Mouse (Mus musculus): ENCODE results near the gene Wnt5b. TPM values are rescaled to one million over a fixed set of nuclear protein-coding genes. Genes with fewer than 3 reads are reported as not detected.
A peak's percentile ranks its signal among the peaks of the same experiment; 100 is the strongest.

Wnt5b gene
- total and polyA plus RNA-seq, 3 experiments: 0.04 TPM; not detected in 2

GRCm38 (mm10) chr6:119443742-119444645, 100.2 kb downstream of the Wnt5b start:
- peak overlapping the region; percentile 65 for H3K9ac ChIP-seq (ENCODE audit: control insufficient read depth, low read depth, low read length, poor library complexity, severe bottlenecking)
- peak overlapping the region; percentile 82 for H3K27ac ChIP-seq (ENCODE audit: control insufficient read depth, low read depth, low read length)
- H3K27me3 ChIP-seq (ENCODE audit: control insufficient read depth in 1 of 2, insufficient read depth in 2 of 2, low read length in 2 of 2): no peaks in the 10 kb centered on the region
- H3K36me3 ChIP-seq (ENCODE audit: control insufficient read depth in 1 of 2, insufficient read depth in 2 of 2, low read length in 2 of 2): no peaks in the 10 kb centered on the region
- H3K4me3 ChIP-seq (ENCODE audit: control insufficient read depth in 1 of 2, insufficient read depth in 1 of 2, low read depth in 2 of 2, low read length in 2 of 2): peak overlapping the region; percentile 66 to 78
- H3K9me3 ChIP-seq (replicated peaks; ENCODE audit: insufficient read depth, low read length): no peaks in the 10 kb centered on the region
- peak; percentile 95 for DNase-seq (ENCODE audit: low read depth, low spot score)
- no peaks in the 10 kb centered on the region for H3K4me1 ChIP-seq (ENCODE audit: control insufficient read depth in 1 of 2, insufficient read depth in 2 of 2, low read length in 2 of 2)
- H3K79me2 ChIP-seq (ENCODE audit: control insufficient read depth, insufficient read depth, low read length, poor library complexity): no peaks in the 10 kb centered on the region
- TF ChIP-seq SIN3A (IDR thresholded peaks at IDR 0.05; ENCODE audit: low read length): peak; percentile 87; the same call in 1 of the 2 replicates
- no peak for TF ChIP-seq MAZ (IDR thresholded peaks at IDR 0.05; ENCODE audit: low read depth, low read length)
- TF ChIP-seq CHD1 (IDR thresholded peaks at IDR 0.05; ENCODE audit: low read depth, low read length): no peak
- TF ChIP-seq ZC3H11A (IDR thresholded peaks at IDR 0.05; ENCODE audit: low read depth, low read length): peak; percentile 55
- no peak for TF ChIP-seq POLR2AphosphoS2 (IDR thresholded peaks at IDR 0.05; ENCODE audit: low read length)
- no peak for TF ChIP-seq TBP (IDR thresholded peaks at IDR 0.05; ENCODE audit: low read depth, low read length)
- no peak for TF ChIP-seq MYB (IDR thresholded peaks at IDR 0.05; ENCODE audit: low read depth, low read length)
- no peak for TF ChIP-seq TCF12 (IDR thresholded peaks at IDR 0.05; ENCODE audit: low read depth, low read length)
- no peak for TF ChIP-seq CHD2 (IDR thresholded peaks at IDR 0.05; ENCODE audit: low read length)
- no peak for TF ChIP-seq NRF1 (IDR thresholded peaks at IDR 0.05; ENCODE audit: insufficient read depth, low read depth, low read length, poor library complexity, severe bottlenecking)
- TF ChIP-seq JUND (IDR thresholded peaks at IDR 0.05; ENCODE audit: low read depth, low read length): no peak
- TF ChIP-seq POLR2AphosphoS5 (IDR thresholded peaks at IDR 0.05; ENCODE audit: borderline replicate concordance, low read depth, low read length): no peak
- no peak for TF ChIP-seq ZNF384 (IDR thresholded peaks at IDR 0.05; ENCODE audit: low read depth, low read length)
- TF ChIP-seq ETS1 (IDR thresholded peaks at IDR 0.05; ENCODE audit: low read depth, low read length): 0 out of 2 replicates have a peak, but pooled peaks have one; percentile 19
- TF ChIP-seq NELFE (IDR thresholded peaks at IDR 0.05; ENCODE audit: low read depth, low read length): no peak; the same call in 1 of the 2 replicates
- no peak for TF ChIP-seq TAL1 (IDR thresholded peaks at IDR 0.05; ENCODE audit: low read length)
- TF ChIP-seq MEF2A (IDR thresholded peaks at IDR 0.05; ENCODE audit: extremely low read depth, insufficient replicate concordance, low read depth, low read length, poor library complexity, severe bottlenecking): no peak
- peak; percentile 88 for TF ChIP-seq MXI1 (IDR thresholded peaks at IDR 0.05; ENCODE audit: low read depth, low read length)
- no peak for TF ChIP-seq MAFK (IDR thresholded peaks at IDR 0.05; ENCODE audit: borderline replicate concordance, low read depth, low read length)
- TF ChIP-seq UBTF (IDR thresholded peaks at IDR 0.05; ENCODE audit: borderline replicate concordance, insufficient read depth, low read depth, low read length): no peak
- no peak for TF ChIP-seq RCOR1 (IDR thresholded peaks at IDR 0.05; ENCODE audit: low read depth, low read length)
- TF ChIP-seq GATA1 (IDR thresholded peaks at IDR 0.05; ENCODE audit: low read depth, low read length): no peak
- TF ChIP-seq SMC3 (IDR thresholded peaks at IDR 0.05; ENCODE audit: low read depth, low read length): peak; percentile 65
- TF ChIP-seq HCFC1 (IDR thresholded peaks at IDR 0.05; ENCODE audit: low read depth, low read length): no peak
- no peak for TF ChIP-seq BHLHE40 (IDR thresholded peaks at IDR 0.05; ENCODE audit: borderline replicate concordance, low read depth, low read length)
- no peak for TF ChIP-seq ZMIZ1 (IDR thresholded peaks at IDR 0.05; ENCODE audit: low read depth, low read length)
- peak; percentile 60 for TF ChIP-seq USF1 (IDR thresholded peaks at IDR 0.05; ENCODE audit: low read depth, low read length)
- TF ChIP-seq CTCF (IDR thresholded peaks at IDR 0.05 in 2 of 3, conservative IDR thresholded peaks at IDR 0.05 in 1 of 3; ENCODE audit: control insufficient read depth in 1 of 3, insufficient read depth in 1 of 3, low read depth in 2 of 3, low read length in 3 of 3, poor library complexity in 1 of 3, severe bottlenecking in 1 of 3): peak; percentile 94 to 95 (median 94)
- TF ChIP-seq EP300 (IDR thresholded peaks at IDR 0.05; ENCODE audit: low read depth in 1 of 2, low read length in 2 of 2): no peak
- no peak for TF ChIP-seq KAT2A (conservative IDR thresholded peaks at IDR 0.05; ENCODE audit: low read depth, low read length)
- peak; percentile 71 for TF ChIP-seq MAX (IDR thresholded peaks at IDR 0.05; ENCODE audit: low read length)
- TF ChIP-seq POLR2A (IDR thresholded peaks at IDR 0.05; ENCODE audit: control insufficient read depth in 1 of 2, insufficient read depth in 1 of 2, low read depth in 1 of 2, low read length in 2 of 2, poor library complexity in 1 of 2): no peak
- TF ChIP-seq USF2 (IDR thresholded peaks at IDR 0.05; ENCODE audit: borderline replicate concordance in 1 of 2, insufficient read depth in 1 of 2, low read depth in 1 of 2, low read length in 2 of 2): no peak
- peak; percentile 78 for TF ChIP-seq RAD21 (IDR thresholded peaks at IDR 0.05; ENCODE audit: low read depth, low read length)
- no peak for TF ChIP-seq ZKSCAN1 (IDR thresholded peaks at IDR 0.05; ENCODE audit: low read depth, low read length)
- TF ChIP-seq ELF1 (IDR thresholded peaks at IDR 0.05; ENCODE audit: low read depth, low read length): no peak
